Mouse (Mus musculus) gastrocnemius, postnatal 4 days (tissue): ENCODE results near the gene Fmo2. TPM values are rescaled to one million over a fixed set of nuclear protein-coding genes. Genes with fewer than 3 reads are reported as not detected.

Experiments
- DNase-seq, 2 experiments: peaks; one replicate each; pipeline ENCODE4 v3.0.0; 2021 to 2022; ENCODE audit warnings: low spot score in 2 of 2, mixed read lengths in 2 of 2
- total RNA-seq, 2 experiments: library from RNA; stranded (reverse); gene quantifications; 2 replicates each; pipeline ENCODE4 v1.2.3; 2021

The Fmo2 gene
- total RNA-seq, 2 experiments from 2014 or later: 2.7 to 3.4 TPM

GRCm38 (mm10) chr1:162857766-162858747 lies 40.5 kb downstream of the Fmo2 start:
- DNase-seq: no peak

GRCm38 (mm10) chr1:162853812-162854482 lies 44.6 kb downstream of the Fmo2 start:
- no peak for DNase-seq

GRCm38 (mm10) chr1:162847554-162847953 lies 51.0 kb downstream of the Fmo2 start:
- DNase-seq: no peak

GRCm38 (mm10) chr1:162840211-162840610 lies 58.3 kb downstream of the Fmo2 start:
- no peak for DNase-seq

GRCm38 (mm10) chr1:162838976-162839375 lies 59.5 kb downstream of the Fmo2 start:
- no peak for DNase-seq

GRCm38 (mm10) chr1:162834342-162834741 lies 64.2 kb downstream of the Fmo2 start:
- no peak for DNase-seq

GRCm38 (mm10) chr1:162832574-162832953 lies 66.0 kb downstream of the Fmo2 start:
- DNase-seq: no peak

- no peak for DNase-seq
Measured at GRCm38 (mm10) chr1:162831838-162832573, 66.5 kb downstream of the Fmo2 start.

Other genes with a start within 250 kb of the Fmo2 start
- gene Myocos, start 240.5 kb downstream of the Fmo2 start, total RNA-seq: not detected
- 100 to 1,000 TPM; 137 to 139 TPM for gene Prrc2c, start 158.2 kb downstream of the Fmo2 start, total RNA-seq
- gene Fmo4, start 84.8 kb downstream of the Fmo2 start, total RNA-seq: under 1 TPM in 1 of 2 experiments, not detected in 1; 0.15 TPM
- 10 to 100 TPM; 49.6 to 62.8 TPM for gene Fmo1, start 32.1 kb downstream of the Fmo2 start, total RNA-seq
- gene Fmo6, start 38.8 kb upstream of the Fmo2 start, total RNA-seq: under 1 TPM in 1 of 2 experiments, not detected in 1; 0.16 TPM
- not detected for gene Fmo3, start 85.8 kb upstream of the Fmo2 start, total RNA-seq
- not detected for gene Mroh9, start 186.9 kb upstream of the Fmo2 start, total RNA-seq